Mouse (Mus musculus) kidney, postnatal 25 days (tissue): ENCODE measurements at regions not wholly inside any gene's neighbourhood (a gene's known extent, or its start where the extent isn't known, plus 50 kb on each side); places are given as distances from the start of the nearest gene placed in this dataset.
A peak's percentile ranks its signal among the peaks of the same experiment; 100 is the strongest.

Experiments
- DNase-seq, 2 experiments: peaks; one replicate each; pipeline ENCODE4 v3.0.0; 2021; ENCODE audit warnings: mixed read lengths in 2 of 2

GRCm38 (mm10) chr4:152625032-152626003, 147.6 kb upstream of the Kcnab2 start:
- DNase-seq: peak; percentile 29 to 55

DNA sequence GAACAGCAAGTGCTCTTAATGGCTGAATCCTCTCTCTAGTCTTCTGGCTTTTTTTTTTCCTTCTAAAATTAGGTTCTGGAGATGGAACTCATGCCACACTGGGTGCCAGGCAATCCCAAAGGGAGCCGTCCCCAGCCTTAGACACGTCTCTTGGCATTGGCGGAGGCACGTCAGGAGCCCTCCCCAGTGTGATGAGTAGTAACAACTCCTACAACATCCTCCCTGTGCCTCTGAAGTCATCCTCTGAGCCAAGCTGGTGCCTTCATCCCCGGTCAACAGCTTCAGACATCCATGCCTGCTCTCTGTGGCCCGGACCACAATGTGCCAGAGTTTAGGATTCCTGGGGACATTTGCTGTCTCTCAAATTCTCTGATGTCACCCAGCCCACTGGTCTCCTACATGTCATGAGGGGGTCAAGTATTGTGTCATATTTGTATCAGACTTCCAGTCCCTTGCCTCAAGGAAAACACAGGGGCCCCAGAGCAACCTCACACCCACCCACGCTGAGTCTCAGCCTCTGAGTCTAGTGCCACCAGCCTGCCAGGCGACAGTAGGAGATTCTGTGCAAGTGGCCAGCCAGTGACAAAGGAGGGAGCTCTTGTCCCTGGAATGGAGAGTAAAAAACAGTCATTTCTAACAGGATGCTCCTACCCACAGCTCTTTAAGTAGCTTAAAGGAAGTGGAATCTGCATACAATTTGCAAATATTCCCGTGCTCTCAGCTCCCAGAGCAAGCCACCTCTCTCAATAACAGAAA, 144.5 kb upstream of the Kcnab2 start:
- no peak for DNase-seq

GRCm38 (mm10) chr4:152617636-152618035, 140.0 kb upstream of the Kcnab2 start:
- no peak for DNase-seq

GRCm38 (mm10) chr4:152615155-152615554, 137.5 kb upstream of the Kcnab2 start:
- no peak for DNase-seq

DNA sequence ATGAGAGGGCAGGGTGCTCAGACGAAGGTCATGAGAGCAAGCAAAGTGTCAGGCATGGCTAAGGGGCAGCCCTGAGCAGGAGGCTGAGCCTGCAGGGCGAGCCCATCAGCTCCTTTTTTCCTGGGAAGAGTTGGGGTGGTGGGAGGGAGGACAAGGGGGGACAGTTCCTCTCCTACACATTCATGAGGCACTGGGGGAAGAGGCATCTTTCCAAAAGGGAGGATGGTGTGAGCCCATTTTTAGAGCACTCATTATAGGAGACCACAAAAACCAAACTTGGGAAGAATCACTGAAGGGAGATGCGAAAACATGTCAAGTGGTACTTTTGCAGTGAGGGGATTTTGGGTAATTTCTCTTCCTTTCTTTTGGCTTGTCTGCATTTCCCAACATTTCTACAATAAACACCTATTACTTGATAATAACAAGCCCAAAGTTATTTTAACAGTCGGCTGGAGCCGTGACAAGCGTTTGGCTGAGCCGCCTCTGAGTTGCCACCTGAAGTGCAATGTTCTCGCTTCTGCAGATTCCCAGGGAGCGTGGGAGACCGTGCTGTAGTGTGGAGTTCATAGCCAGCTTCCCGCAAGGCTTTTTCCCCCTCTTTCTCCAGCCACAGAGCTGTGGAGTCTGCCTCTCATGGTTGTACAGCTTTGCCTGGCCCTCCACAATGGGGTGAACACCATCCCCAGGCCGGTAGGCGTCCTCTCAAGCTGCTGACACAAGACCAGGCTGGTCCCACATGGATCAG, 136.9 kb upstream of the Kcnab2 start:
- DNase-seq: no peak
